Mouse (Mus musculus) megakaryocyte, embryonic 14.5 days (primary cell): ENCODE data around the gene Rragd. TPM values are rescaled to one million over a fixed set of nuclear protein-coding genes. Genes with fewer than 3 reads are reported as not detected.
A peak's percentile ranks its signal among the peaks of the same experiment; 100 is the strongest.

ENCODE experiments used
- H3K27me3 ChIP-seq: replicated peaks from 2 replicates; pipeline ENCODE3; 2012; ENCODE audit warnings: inconsistent platforms
- H3K36me3 ChIP-seq: replicated peaks from 2 replicates; pipeline ENCODE3; 2012; ENCODE audit warnings: low read length, inconsistent platforms, mixed read lengths
- H3K4me1 ChIP-seq: 2 replicates; pipeline ENCODE4 v1.6.1; 2012; ENCODE audit warnings: inconsistent platforms
- H3K4me3 ChIP-seq: replicated peaks from 2 replicates; pipeline ENCODE3; 2012; ENCODE audit warnings: moderate library complexity, mild to moderate bottlenecking, inconsistent platforms
- H3K9me3 ChIP-seq: 2 replicates; pipeline ENCODE4 v1.6.1; 2012; ENCODE audit warnings: inconsistent platforms
- FLI1 ChIP-seq: IDR thresholded peaks from 2 replicates; pipeline ENCODE4 v1.6.1; 2012; ENCODE audit warnings: low read length, inconsistent platforms, mixed read lengths
- GATA1 ChIP-seq: IDR thresholded peaks from 3 replicates; pipeline ENCODE4 v1.6.1; 2012; ENCODE audit warnings: mixed read lengths, low read length, inconsistent platforms, borderline replicate concordance
- polyA plus RNA-seq: library from polyadenylated mRNA; stranded (reverse); fragments of >175 nt; gene quantifications from 2 replicates; pipeline ENCODE4 v1.2.3, GENCODE M21; 2012; ENCODE audit warnings: low replicate concordance; ENCODE audit not compliant: insufficient read depth

Rragd gene
- 0.37 TPM in 1 of 2 replicates, not detected in the other for polyA plus RNA-seq

DNA sequence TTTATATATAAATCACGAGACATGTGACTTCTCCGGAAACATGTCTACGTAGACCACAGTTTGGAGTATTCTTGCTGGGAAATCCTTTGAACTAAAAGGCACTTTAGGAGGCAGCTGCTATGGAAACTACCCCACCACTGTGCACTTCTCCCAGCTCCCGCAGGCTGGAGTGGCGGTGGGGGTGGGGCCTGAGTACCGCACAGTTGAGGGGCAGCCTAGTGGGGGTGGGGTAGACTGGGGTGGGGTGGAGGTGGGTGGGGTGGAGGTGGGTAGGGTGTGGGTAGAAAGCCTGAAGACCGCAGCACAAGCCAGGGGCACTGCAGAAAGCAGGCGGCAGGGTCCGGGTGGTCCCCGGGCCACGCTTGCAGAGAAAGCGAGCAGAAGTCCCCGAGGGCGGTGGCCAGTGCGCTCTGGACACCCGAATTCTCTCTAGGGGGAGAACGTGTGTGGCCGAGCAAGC lies at the start of gene Rragd:
Gene Rragd, plus strand, starts transcription at position 322 of the 460 bp plus-strand sequence.
- H3K4me3 ChIP-seq, result peak within 1 kb of the TSS; percentile 95
- H3K27me3 ChIP-seq, result peaks cover 74% of the 10 kb centered on the region
- peaks cover 31% of the 10 kb centered on the region for H3K4me1 ChIP-seq
- H3K36me3 ChIP-seq, result no peaks in the 10 kb centered on the region
- TF ChIP-seq GATA1, result no peak
- TF ChIP-seq FLI1, result no peak
- peaks cover 25% of the 10 kb centered on the region for H3K9me3 ChIP-seq

- no peaks in the 10 kb centered on the region for H3K4me1 ChIP-seq
- H3K4me3 ChIP-seq, result no peak overlapping the region
- 0 out of 2 replicates have a peak, but pooled peaks cover 4% of the 10 kb centered on the region for H3K9me3 ChIP-seq
- H3K36me3 ChIP-seq, result no peaks in the 10 kb centered on the region
- TF ChIP-seq FLI1 (no peak), GATA1 (no peak)
- peaks cover 7% of the 10 kb centered on the region for H3K27me3 ChIP-seq
Observed at GRCm38 (mm10) chr4:32936762-32937341, 46.0 kb upstream of the Rragd start.

GRCm38 (mm10) chr4:32939521-32939920 lies 43.3 kb upstream of the Rragd start:
- Histone ChIP-seq H3K4me1 (no peaks in the 10 kb centered on the region), H3K4me3 (no peak overlapping the region), H3K27me3 (peaks cover 7% of the 10 kb centered on the region), H3K9me3 (no peaks in the 10 kb centered on the region), H3K36me3 (no peaks in the 10 kb centered on the region)
- TF ChIP-seq FLI1, result no peak
- TF ChIP-seq GATA1, result no peak

- H3K4me3 ChIP-seq, result no peak overlapping the region
- no peaks in the 10 kb centered on the region for H3K4me1 ChIP-seq
- peaks cover 7% of the 10 kb centered on the region for H3K27me3 ChIP-seq
- no peaks in the 10 kb centered on the region for H3K36me3 ChIP-seq
- no peak for TF ChIP-seq GATA1
- no peak for TF ChIP-seq FLI1
- no peaks in the 10 kb centered on the region for H3K9me3 ChIP-seq
Observed at GRCm38 (mm10) chr4:32939964-32940363, 42.9 kb upstream of the Rragd start.

- Histone ChIP-seq H3K4me1 (no peaks in the 10 kb centered on the region), H3K9me3 (no peaks in the 10 kb centered on the region), H3K27me3 (peaks cover 8% of the 10 kb centered on the region), H3K36me3 (no peaks in the 10 kb centered on the region), H3K4me3 (no peak overlapping the region)
- no peak for TF ChIP-seq FLI1
- TF ChIP-seq GATA1, result no peak
Observed at GRCm38 (mm10) chr4:32940984-32941383, 41.9 kb upstream of the Rragd start.

DNA sequence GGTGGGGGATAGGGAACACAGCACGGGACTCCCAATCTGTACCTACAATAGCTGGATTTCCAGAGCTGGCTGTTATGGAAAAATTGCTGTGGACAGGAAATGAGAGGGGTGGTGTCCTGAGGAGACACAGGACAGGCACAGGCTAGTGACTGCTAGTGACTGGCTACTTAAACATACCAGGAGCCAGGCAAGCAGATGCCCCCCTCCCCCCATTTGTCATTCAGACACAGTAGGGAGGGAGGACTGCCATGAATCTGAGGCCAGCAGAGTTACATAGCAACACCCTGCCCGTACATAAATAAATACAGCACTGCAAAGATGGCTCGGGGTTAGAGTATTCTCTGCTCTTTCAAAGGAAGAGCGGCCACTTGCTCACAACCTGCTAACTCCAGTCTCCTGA lies 35.2 kb upstream of the Rragd start:
- peaks cover 49% of the 10 kb centered on the region for H3K27me3 ChIP-seq
- H3K9me3 ChIP-seq, result peaks cover 5% of the 10 kb centered on the region
- peaks cover 25% of the 10 kb centered on the region for H3K4me1 ChIP-seq
- TF ChIP-seq FLI1 (no peak), GATA1 (no peak)
- no peaks in the 10 kb centered on the region for H3K36me3 ChIP-seq
- H3K4me3 ChIP-seq, result no peak overlapping the region

- Histone ChIP-seq H3K4me1 (peaks cover 25% of the 10 kb centered on the region), H3K9me3 (peaks cover 8% of the 10 kb centered on the region), H3K27me3 (peaks cover 57% of the 10 kb centered on the region), H3K4me3 (no peak overlapping the region), H3K36me3 (no peaks in the 10 kb centered on the region)
- no peak for TF ChIP-seq GATA1
Observed at GRCm38 (mm10) chr4:32948696-32949095, 34.1 kb upstream of the Rragd start.

DNA sequence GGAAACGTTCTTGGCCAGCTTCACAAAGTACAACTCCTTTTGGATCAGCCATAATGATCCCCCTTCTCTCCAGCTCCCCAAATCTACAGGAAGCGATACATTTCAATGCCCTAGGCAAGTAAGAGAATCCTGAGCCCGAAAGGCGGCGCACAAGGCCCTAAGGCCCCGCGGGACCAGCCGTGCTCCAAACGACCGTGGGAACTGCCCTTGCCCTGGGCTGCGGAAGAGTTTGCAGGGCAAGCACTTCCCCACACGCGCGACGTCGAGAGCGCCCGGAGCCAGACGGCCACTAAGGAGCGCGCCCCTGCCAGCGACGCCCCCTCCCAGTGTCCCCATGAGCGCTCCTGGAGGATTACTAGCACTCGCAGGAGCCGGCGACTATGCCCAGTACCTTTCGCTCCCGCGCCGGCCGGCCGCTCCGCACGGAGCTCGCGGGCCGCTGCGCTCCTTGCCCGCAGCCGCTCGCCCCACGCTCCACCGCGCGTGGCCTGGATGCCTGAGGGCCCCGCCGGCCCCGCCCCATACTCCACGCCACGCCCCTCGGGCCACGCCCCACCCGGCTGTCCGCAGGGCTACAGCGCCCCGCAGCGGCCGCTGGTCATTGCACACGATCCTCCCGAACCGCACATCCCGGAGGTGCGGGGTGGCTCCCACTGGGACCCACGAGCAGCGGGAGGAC lies 32.3 kb upstream of the Rragd start, which contains the start of gene Ankrd6:
Gene Ankrd6, minus strand, starts transcription at position 486 of the 679 bp plus-strand sequence.
- Histone ChIP-seq H3K27me3 (peaks cover 59% of the 10 kb centered on the region), H3K36me3 (no peaks in the 10 kb centered on the region), H3K9me3 (peaks cover 11% of the 10 kb centered on the region), H3K4me3 (peak within 1 kb of the TSS; percentile 92), H3K4me1 (peaks cover 25% of the 10 kb centered on the region)
- TF ChIP-seq GATA1 (no peak), FLI1 (no peak)

DNA sequence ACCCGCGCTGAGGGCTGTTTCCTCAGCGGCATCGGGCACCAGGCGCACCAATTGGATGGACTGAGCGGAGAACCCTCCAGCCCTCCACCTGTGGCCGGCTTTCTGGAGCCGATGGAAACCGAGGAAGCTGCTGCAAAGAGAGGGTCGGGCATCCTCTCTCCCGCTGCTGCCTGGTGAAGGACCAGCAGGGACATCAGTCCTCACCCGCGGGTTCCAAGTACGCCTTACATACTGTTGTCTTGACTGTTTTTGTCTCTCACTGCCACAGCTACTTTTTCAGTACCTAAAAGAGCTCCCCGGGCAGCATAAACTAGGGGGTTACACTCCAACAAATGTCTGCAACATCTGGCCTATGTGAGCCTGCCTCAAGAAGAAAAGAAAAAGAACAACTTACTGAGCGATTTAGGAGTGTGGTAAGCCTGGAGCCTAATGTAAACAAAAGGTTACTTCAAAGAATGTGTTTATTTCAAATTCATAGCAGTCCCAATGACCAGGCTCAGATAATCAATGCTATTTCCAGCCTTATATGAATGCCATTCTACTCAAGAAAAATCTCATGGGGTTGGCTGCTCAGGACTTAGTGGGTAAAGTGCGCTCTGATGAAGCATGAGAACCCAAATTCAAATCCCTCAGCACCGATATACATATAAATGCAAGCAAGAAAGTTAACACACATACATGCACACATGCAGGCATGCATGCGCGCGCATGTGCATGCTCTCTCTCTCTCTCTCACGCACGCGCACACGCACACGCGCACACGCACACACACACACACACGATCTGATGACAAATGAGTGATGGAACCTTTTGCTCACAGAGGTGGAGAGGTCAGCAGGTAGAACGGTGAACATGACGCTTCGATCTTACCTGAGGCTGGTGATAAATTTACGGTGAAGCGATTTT lies 31.5 kb upstream of the Rragd start:
- Histone ChIP-seq H3K36me3 (no peaks in the 10 kb centered on the region), H3K9me3 (peaks cover 11% of the 10 kb centered on the region), H3K4me1 (peaks cover 25% of the 10 kb centered on the region), H3K4me3 (peak overlapping the region; percentile 92), H3K27me3 (peaks cover 59% of the 10 kb centered on the region)
- no peak for TF ChIP-seq GATA1
- TF ChIP-seq FLI1, result no peak
